Mouse (Mus musculus): Measurements from ENCODE around the gene Ddias. TPM values are rescaled to one million over a fixed set of nuclear protein-coding genes. Genes with fewer than 3 reads are reported as not detected.

The Ddias gene
- polyA plus RNA-seq (2015; fragmentation: Illumina TruSeq; extraction: RNeasy Lipid Tissue Mini Kit (QIAGEN cat#74804); ENCODE audit: insufficient read depth, low replicate concordance): 4.2 TPM

DNA sequence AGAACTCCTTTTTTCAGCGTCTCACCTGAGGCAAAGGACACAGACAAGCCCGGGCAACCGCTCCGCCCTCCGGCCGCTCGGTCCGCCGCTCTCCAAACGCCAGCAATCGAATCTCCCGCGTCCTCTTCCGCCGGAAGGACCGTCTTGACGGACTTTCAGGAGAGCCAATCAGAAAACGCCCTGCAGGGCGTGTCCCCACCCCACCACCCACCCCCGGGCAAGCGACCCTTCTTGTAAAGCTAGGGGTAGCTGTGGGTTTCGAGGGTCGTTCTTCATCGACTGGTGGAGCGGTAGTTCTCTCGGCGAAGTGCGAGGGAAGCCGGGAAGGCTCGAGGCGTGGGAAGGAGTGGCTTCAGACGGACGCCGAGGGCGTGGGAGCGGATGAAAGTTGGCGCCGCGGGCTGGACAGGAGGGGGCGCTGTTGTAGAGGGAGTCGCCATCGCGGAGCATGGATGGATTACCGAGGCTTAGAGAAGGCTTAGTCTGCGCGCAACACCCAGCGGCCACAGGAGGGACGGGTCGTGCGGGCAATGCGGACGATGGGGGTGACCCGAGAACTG, at the start of gene Ddias, which contains the start of gene Prcp:
TSS of gene Ddias (minus strand) at position 132 of the 560 bp plus-strand sequence.
TSS of gene Prcp (plus strand) at position 355 of the 560 bp plus-strand sequence.

Other genes starting within 250 kb of the Ddias start
- gene Ankrd42, start 237.1 kb downstream of the Ddias start, polyA plus RNA-seq (2015; fragmentation: Illumina TruSeq; extraction: RNeasy Lipid Tissue Mini Kit (QIAGEN cat#74804); ENCODE audit: insufficient read depth, low replicate concordance): 1.2 TPM
- gene Pcf11, start 204.3 kb downstream of the Ddias start, polyA plus RNA-seq (2015; fragmentation: Illumina TruSeq; extraction: RNeasy Lipid Tissue Mini Kit (QIAGEN cat#74804); ENCODE audit: insufficient read depth, low replicate concordance): 107 TPM
- gene Rab30, start 132.6 kb downstream of the Ddias start, polyA plus RNA-seq (2015; fragmentation: Illumina TruSeq; extraction: RNeasy Lipid Tissue Mini Kit (QIAGEN cat#74804); ENCODE audit: insufficient read depth, low replicate concordance): 49.0 TPM
- 84.6 TPM for gene Prcp, start 223 bp upstream of the Ddias start, polyA plus RNA-seq (2015; fragmentation: Illumina TruSeq; extraction: RNeasy Lipid Tissue Mini Kit (QIAGEN cat#74804); ENCODE audit: insufficient read depth, low replicate concordance)
- gene Fam181b, start 205.6 kb upstream of the Ddias start, polyA plus RNA-seq (2015; fragmentation: Illumina TruSeq; extraction: RNeasy Lipid Tissue Mini Kit (QIAGEN cat#74804); ENCODE audit: insufficient read depth, low replicate concordance): 1.9 TPM